8 mouse cellular contexts compared by ENCODE assay signal in genomic region chr6:86364442-86365141, GRCm38 (mm10). TPM values are rescaled to one million over a fixed set of nuclear protein-coding genes. Genes with fewer than 3 reads are reported as not detected.
DNase-seq lines count a peak whose midpoint lies in the region; ATAC-seq and TF ChIP-seq lines count a peak whose summit lies in the region.

No protein-coding gene starts in this region.

- no peaks in the 10 kb centered on the region; the same call in 1 of the 2 replicates for H3K36me3 ChIP-seq in heart, embryonic 11.5 days (ENCODE audit: control insufficient read depth, insufficient read depth, low read length)
- H3K36me3 ChIP-seq in kidney, embryonic 15.5 days, result peaks cover 20% of the 10 kb centered on the region

- no peaks in the 10 kb centered on the region for H3K9me3 ChIP-seq in heart, embryonic 11.5 days (replicated peaks; ENCODE audit: control insufficient read depth, low read length)
- no peaks in the 10 kb centered on the region for H3K9me3 ChIP-seq in kidney, embryonic 15.5 days (replicated peaks)

- H3K4me1 ChIP-seq in embryonic fibroblast, embryonic 13.5 days (ENCODE audit: control insufficient read depth, insufficient read depth, low read length), result no peaks in the 10 kb centered on the region; the same call in 1 of the 2 replicates
- H3K4me1 ChIP-seq in heart, embryonic 11.5 days (ENCODE audit: control insufficient read depth, insufficient read depth, low read length), result peaks cover 11% of the 10 kb centered on the region
- peaks cover 15% of the 10 kb centered on the region for H3K4me1 ChIP-seq in kidney, embryonic 15.5 days

- H3K27me3 ChIP-seq in heart, embryonic 11.5 days (ENCODE audit: control insufficient read depth, insufficient read depth, low read length), result no peaks in the 10 kb centered on the region
- no peaks in the 10 kb centered on the region for H3K27me3 ChIP-seq in kidney, embryonic 15.5 days

- peak overlapping the region; percentile 68 for H3K9ac ChIP-seq in heart, embryonic 11.5 days (ENCODE audit: low read depth, low read length)
- H3K9ac ChIP-seq in kidney, embryonic 15.5 days, result peak overlapping the region; percentile 53

- TF ChIP-seq CTCF in embryonic fibroblast, embryonic 13.5 days (IDR thresholded peaks at IDR 0.05; ENCODE audit: borderline replicate concordance, insufficient read depth, low read length), result peak; percentile 65

- TF ChIP-seq POLR2A in embryonic fibroblast, embryonic 13.5 days (IDR thresholded peaks at IDR 0.05; ENCODE audit: low read depth, low read length), result no peak

- WGBS in heart, embryonic 11.5 days (ENCODE audit: insufficient replicate concordance), result 2% methylated on average over 17 of the region's 17 CpGs
- WGBS in kidney, embryonic 15.5 days, result 1% methylated on average over 17 of the region's 17 CpGs

- H3K4me3 ChIP-seq in embryonic fibroblast, embryonic 13.5 days (ENCODE audit: insufficient read depth, low read length), result peak overlapping the region; percentile 54
- H3K4me3 ChIP-seq in heart, embryonic 11.5 days (ENCODE audit: low read depth, low read length), result peak overlapping the region; percentile 83
- peak overlapping the region; percentile 75 for H3K4me3 ChIP-seq in kidney, embryonic 15.5 days (replicated peaks)

- no peak for ATAC-seq in heart, embryonic 11.5 days (replicated peaks; ENCODE audit: insufficient number of reproducible peaks, low FRiP score, low TSS enrichment)
- ATAC-seq in kidney, embryonic 15.5 days (replicated peaks; ENCODE audit: low FRiP score), result peak; percentile 34
- peak; percentile 37 for ATAC-seq in monocyte, adult 5-6 weeks (replicated peaks; ENCODE audit: insufficient number of reproducible peaks, low FRiP score, low TSS enrichment, poor library complexity, severe bottlenecking)

- H3K27ac ChIP-seq in embryonic fibroblast, embryonic 13.5 days (ENCODE audit: insufficient read depth, low read length), result no peak overlapping the region
- H3K27ac ChIP-seq in heart, embryonic 11.5 days (ENCODE audit: low read depth, low read length), result no peak overlapping the region
- no peak overlapping the region for H3K27ac ChIP-seq in kidney, embryonic 15.5 days

- peak overlapping the region; percentile 99 for H3K4me2 ChIP-seq in heart, embryonic 11.5 days
- H3K4me2 ChIP-seq in kidney, embryonic 15.5 days, result peak overlapping the region; percentile 96

- peak; percentile 76 for DNase-seq in A20 (ENCODE audit: low read depth, low spot score)
- DNase-seq in brain, adult 2 months (ENCODE audit: low read depth, low spot score), result peak; percentile 93
- DNase-seq in liver, result peak; percentile 76
- peak; percentile 63 to 78 for DNase-seq in spleen, postnatal 36 days (ENCODE audit: low spot score in 2 of 2)

RNA-seq across cellular contexts. Expression of gene Fam136a, which starts 0.9 kb away (rescaled TPM):
- 27.5 and 31.9 TPM in 2 replicates for polyA plus RNA-seq in embryonic fibroblast, embryonic 13.5 days (2011; ENCODE audit: insufficient read length, low read depth, missing spikeins)
- polyA plus RNA-seq in heart, embryonic 11.5 days (2014; fragmentation: Nextera tagmentation; extraction: Ambion mirVana), result 118 and 127 TPM in 2 replicates
- 145 and 148 TPM in 2 replicates for polyA plus RNA-seq in kidney, embryonic 15.5 days (2015; fragmentation: Nextera tagmentation; extraction: Ambion mirVana)
- 10.1 to 17.5 TPM (median 14.1 TPM) in 3 replicates for total RNA-seq in monocyte, adult 5-6 weeks (2017)

RNA-seq across cellular contexts. Expression of gene Snrpg, which starts 6.5 kb away (rescaled TPM):
- polyA plus RNA-seq in embryonic fibroblast, embryonic 13.5 days (2011; ENCODE audit: insufficient read length, low read depth, missing spikeins), result 141 and 203 TPM in 2 replicates
- 389 and 393 TPM in 2 replicates for polyA plus RNA-seq in heart, embryonic 11.5 days (2014; fragmentation: Nextera tagmentation; extraction: Ambion mirVana)
- polyA plus RNA-seq in kidney, embryonic 15.5 days (2015; fragmentation: Nextera tagmentation; extraction: Ambion mirVana), result 665 and 702 TPM in 2 replicates
- total RNA-seq in monocyte, adult 5-6 weeks (2017), result 46.0 to 69.5 TPM (median 61.3 TPM) in 3 replicates

RNA-seq across cellular contexts. Expression of gene Pcyox1, which starts 32.4 kb away (rescaled TPM):
- polyA plus RNA-seq in embryonic fibroblast, embryonic 13.5 days (2011; ENCODE audit: insufficient read length, low read depth, missing spikeins), result 117 and 140 TPM in 2 replicates
- polyA plus RNA-seq in heart, embryonic 11.5 days (2014; fragmentation: Nextera tagmentation; extraction: Ambion mirVana), result 50.0 and 52.6 TPM in 2 replicates
- 97.6 and 99.1 TPM in 2 replicates for polyA plus RNA-seq in kidney, embryonic 15.5 days (2015; fragmentation: Nextera tagmentation; extraction: Ambion mirVana)
- 31.6 to 40.4 TPM (median 36.6 TPM) in 3 replicates for total RNA-seq in monocyte, adult 5-6 weeks (2017)

RNA-seq across cellular contexts. Expression of gene Tia1, which starts 39.4 kb away (rescaled TPM):
- 92.6 and 133 TPM in 2 replicates for polyA plus RNA-seq in embryonic fibroblast, embryonic 13.5 days (2011; ENCODE audit: insufficient read length, low read depth, missing spikeins)
- polyA plus RNA-seq in heart, embryonic 11.5 days (2014; fragmentation: Nextera tagmentation; extraction: Ambion mirVana), result 144 and 146 TPM in 2 replicates
- polyA plus RNA-seq in kidney, embryonic 15.5 days (2015; fragmentation: Nextera tagmentation; extraction: Ambion mirVana), result 218 and 219 TPM in 2 replicates
- total RNA-seq in monocyte, adult 5-6 weeks (2017), result 51.4 to 98.7 TPM (median 74.8 TPM) in 3 replicates
